Mouse (Mus musculus): ENCODE measurements around the gene Nlrp10. TPM values are rescaled to one million over a fixed set of nuclear protein-coding genes. Genes with fewer than 3 reads are reported as not detected.

The Nlrp10 gene
- polyA plus RNA-seq, 1 experiment from 2014 or later: 2.4 TPM

DNA sequence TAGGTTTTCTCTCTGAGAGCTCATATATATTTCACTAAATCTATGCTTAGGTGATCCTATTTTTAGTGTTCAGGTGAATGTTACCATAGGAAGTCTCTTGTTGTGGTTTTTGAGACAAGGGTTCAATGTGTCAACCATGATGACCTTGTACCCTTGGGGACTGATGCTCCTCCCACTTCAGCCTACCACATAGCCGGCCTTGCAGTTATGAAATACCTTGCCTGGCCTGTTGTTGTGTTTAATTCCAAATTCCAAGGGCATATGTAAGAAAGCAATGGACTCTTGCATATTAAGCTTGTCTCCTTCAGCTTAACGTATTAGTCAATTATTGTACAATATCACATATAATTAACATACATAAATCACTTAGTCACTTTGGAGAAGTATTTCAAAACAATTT, 26.0 kb downstream of the Nlrp10 start:
- in situ Hi-C loops (cut with MboI; ENCODE audit: low pct_unique_long_range_greater_than_20kb): no loop called here
- DNase-seq (ENCODE audit: low read depth, low spot score) (no peak), ATAC-seq (no peak)
- TF ChIP-seq CTCF (IDR thresholded peaks at IDR 0.05): no peak
- ChIA-PET POLR2A (no interaction called here), CTCF (interaction anchor here (1.1 kb wide), 1 partner anchor 10 kb away, joined by 3 read pairs; no protein-coding TSS in a partner anchor)
- H3K27me3 ChIP-seq: no peaks in the 10 kb centered on the region

DNA sequence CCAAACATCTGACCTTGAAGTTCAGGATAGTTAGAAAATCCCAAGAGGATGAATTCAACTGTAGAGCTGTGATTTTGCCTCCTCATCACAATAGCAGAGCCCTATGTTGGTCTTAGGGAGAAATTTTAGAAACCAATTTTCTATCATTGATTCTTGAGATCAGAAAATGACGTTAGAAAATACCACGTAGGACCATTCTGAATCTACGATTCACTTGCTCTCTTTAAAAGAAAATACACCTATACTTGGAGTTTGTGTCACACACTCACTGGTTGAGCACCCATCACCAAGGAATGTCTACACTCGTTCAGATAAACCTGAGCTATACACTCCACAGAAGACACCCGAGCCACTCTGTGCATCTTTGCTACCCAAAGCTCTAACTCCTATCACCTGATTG, 35.7 kb downstream of the Nlrp10 start, which contains the start of gene Olfr519:
TSS of gene Olfr519 (minus strand) at position 101 of the 400 bp plus-strand sequence.
- no peaks in the 10 kb centered on the region for H3K27me3 ChIP-seq
- DNase-seq (ENCODE audit: low read depth, low spot score) (no peak), ATAC-seq (no peak)
- POLR2A ChIA-PET: no interaction called here
- CTCF ChIA-PET: no interaction called here
- TF ChIP-seq CTCF (IDR thresholded peaks at IDR 0.05): no peak
- in situ Hi-C loops (cut with MboI; ENCODE audit: low pct_unique_long_range_greater_than_20kb): no loop called here

DNA sequence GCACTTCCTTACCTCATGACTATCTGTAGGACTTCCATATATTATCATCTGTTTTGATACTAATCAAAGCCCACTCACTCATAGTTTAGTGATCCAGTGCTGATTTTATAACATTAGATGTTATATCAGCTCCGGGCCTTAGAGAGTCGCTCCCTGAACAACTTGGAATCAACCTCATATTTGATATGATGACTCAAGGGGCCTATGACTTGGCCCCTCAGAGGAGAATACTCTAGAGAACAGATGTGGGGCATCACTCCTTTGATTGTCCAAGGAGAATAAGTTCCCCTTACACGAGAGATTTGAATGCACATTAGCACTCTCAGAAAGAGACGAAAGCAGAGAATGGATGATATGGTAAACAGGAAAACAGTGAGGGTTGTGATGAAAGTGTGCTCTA, 45.1 kb downstream of the Nlrp10 start, which contains the start of gene Olfr518:
TSS of gene Olfr518 (minus strand) at position 101 of the 400 bp plus-strand sequence.
- POLR2A ChIA-PET: no interaction called here
- no peak for ATAC-seq
- no peak for TF ChIP-seq CTCF (IDR thresholded peaks at IDR 0.05)
- CTCF ChIA-PET: no interaction called here
- H3K27me3 ChIP-seq: no peaks in the 10 kb centered on the region
- DNase-seq (ENCODE audit: low read depth, low spot score): no peak
- in situ Hi-C loops (cut with MboI; ENCODE audit: low pct_unique_long_range_greater_than_20kb): no loop called here

DNA sequence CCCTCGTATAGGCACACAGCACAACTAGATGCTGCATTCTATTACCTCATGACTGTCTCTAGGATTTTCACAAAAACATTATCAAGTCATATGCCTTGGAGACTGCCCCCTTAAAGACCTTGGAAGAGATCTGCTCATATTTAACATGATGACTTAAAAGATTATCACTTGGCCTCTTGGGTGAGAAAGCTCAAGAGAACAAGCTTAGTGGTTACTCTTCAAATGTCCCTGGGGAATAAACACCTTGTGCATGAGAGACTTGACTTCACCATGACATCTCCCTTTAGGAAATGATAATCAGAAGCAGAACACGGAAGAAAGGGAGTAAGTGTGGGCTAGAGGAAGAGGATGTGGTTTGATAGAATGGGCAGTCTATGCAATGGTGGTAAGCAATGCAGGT, 57.7 kb downstream of the Nlrp10 start, which contains the start of gene Olfr517:
TSS of gene Olfr517 (minus strand) at position 101 of the 400 bp plus-strand sequence.
- in situ Hi-C loops (cut with MboI; ENCODE audit: low pct_unique_long_range_greater_than_20kb): no loop called here
- TF ChIP-seq CTCF (IDR thresholded peaks at IDR 0.05): no peak
- ChIA-PET POLR2A (no interaction called here), CTCF (no interaction called here)
- ATAC-seq (no peak), DNase-seq (ENCODE audit: low read depth, low spot score) (no peak)
- no peaks in the 10 kb centered on the region for H3K27me3 ChIP-seq

Other genes starting within 250 kb of the Nlrp10 start
- not detected for gene Olfr512, start 216.9 kb downstream of the Nlrp10 start, polyA plus RNA-seq (2021)
- not detected for gene Olfr513, start 179.2 kb downstream of the Nlrp10 start, polyA plus RNA-seq (2021)
- gene Olfr514, start 104.2 kb downstream of the Nlrp10 start, polyA plus RNA-seq (2021): not detected
- not detected for gene Olfr516, start 79.6 kb downstream of the Nlrp10 start, polyA plus RNA-seq (2021)
- not detected for gene Olfr517, start 57.8 kb downstream of the Nlrp10 start, polyA plus RNA-seq (2021)
- not detected for gene Olfr518, start 45.2 kb downstream of the Nlrp10 start, polyA plus RNA-seq (2021)
- not detected for gene Olfr519, start 35.8 kb downstream of the Nlrp10 start, polyA plus RNA-seq (2021)
- gene Eif3f, start 4.2 kb upstream of the Nlrp10 start, polyA plus RNA-seq (2021): 162 TPM
- gene Tub, start 20.2 kb upstream of the Nlrp10 start, polyA plus RNA-seq (2021): 0.30 TPM
- gene Ric3, start 153.2 kb upstream of the Nlrp10 start, polyA plus RNA-seq (2021): 0.27 TPM
- 10.7 TPM for gene Lmo1, start 245.0 kb upstream of the Nlrp10 start, polyA plus RNA-seq (2021)

Measured in Patski (cell line).